Mouse (Mus musculus) thymus, postnatal 36 days (tissue): ENCODE data around the gene Fbxw18.
A peak's percentile ranks its signal among the peaks of the same experiment; 100 is the strongest.
"Not testable (repeated sequence)": the region's sequence is repeated elsewhere in the genome, so short reads cannot be mapped to it uniquely, and the experiment has no call there.

Source experiments
- DNase-seq, 2 experiments: peaks; one replicate each; pipeline ENCODE4 v3.0.0; 2022; ENCODE audit warnings: mixed read lengths in 2 of 2

Gene Fbxw18

GRCm38 (mm10) chr9:109702600-109702999 lies at the start of gene Fbxw18:
TSS of gene Fbxw18 (minus strand) at chr9:109702700.
- DNase-seq: not testable (repeated sequence)

GRCm38 (mm10) chr9:109745989-109746388 lies 43.5 kb upstream of the Fbxw18 start, which contains the start of gene Fbxw26:
TSS of gene Fbxw26 (minus strand) at chr9:109746089.
- not testable (repeated sequence) for DNase-seq

- peak; percentile 12 to 16 for DNase-seq
Measured at GRCm38 (mm10) chr9:109685299-109685698, 17.2 kb downstream of the Fbxw18 start.

DNA sequence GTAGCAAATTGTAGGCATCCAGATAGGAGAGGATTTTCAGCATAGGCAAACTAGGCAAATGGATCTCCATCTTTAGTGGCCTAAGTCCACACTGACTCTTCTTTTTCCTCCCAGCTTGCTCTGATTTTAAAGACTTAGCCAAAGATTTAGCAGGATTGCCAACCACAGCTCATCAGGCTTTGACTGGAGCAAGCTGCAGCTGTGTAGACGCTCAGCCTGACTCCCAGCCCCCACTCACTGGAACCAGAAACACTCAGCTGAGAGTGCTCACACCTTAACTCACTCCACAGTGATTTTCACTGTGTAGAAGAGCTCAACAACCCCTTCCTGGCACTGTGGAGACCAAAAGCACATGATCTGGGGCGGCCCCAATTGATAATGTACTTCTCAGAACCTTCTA lies 37.9 kb downstream of the Fbxw18 start, which contains the start of gene Fbxw25:
Gene Fbxw25, minus strand, starts transcription at position 101 of the 400 bp plus-strand sequence.
- DNase-seq: not testable (repeated sequence)
